Mouse (Mus musculus) myocyte (in vitro differentiated cells): ENCODE results near the gene Hs3st1. TPM values are rescaled to one million over a fixed set of nuclear protein-coding genes. Genes with fewer than 3 reads are reported as not detected.

Experiments
- H3K27me3 ChIP-seq: one replicate; pipeline ENCODE4 v1.6.1; 2011; ENCODE audit not compliant: control insufficient read depth, insufficient read depth, insufficient read length
- H3K36me3 ChIP-seq: one replicate; pipeline ENCODE4 v1.6.1; 2011; ENCODE audit not compliant: control insufficient read depth, insufficient read depth
- H3K4me2 ChIP-seq: one replicate; pipeline ENCODE4 v1.6.1; 2011; ENCODE audit warnings: low read depth, control low read depth
- H3K4me3 ChIP-seq: one replicate; pipeline ENCODE4 v1.5.1; 2011; ENCODE audit warnings: mild to moderate bottlenecking, control low read depth, moderate library complexity
- H3K79me2 ChIP-seq: one replicate; pipeline ENCODE4 v1.6.1; 2011; ENCODE audit not compliant: control insufficient read depth, insufficient read depth
- H3ac ChIP-seq: one replicate; pipeline ENCODE4 v1.6.1; 2011; ENCODE audit not compliant: control insufficient read depth, insufficient read length
- CEBPB ChIP-seq: IDR thresholded peaks from 2 replicates; pipeline ENCODE4 v1.6.1; 2011; ENCODE audit warnings: mild to moderate bottlenecking, moderate library complexity; ENCODE audit not compliant: poor library complexity, insufficient read depth, severe bottlenecking
- E2F4 ChIP-seq: IDR thresholded peaks from one replicate; pipeline ENCODE4 v1.6.1; 2011; ENCODE audit warnings: mild to moderate bottlenecking, control low read depth, moderate library complexity; ENCODE audit not compliant: insufficient read depth
- MAX ChIP-seq: IDR thresholded peaks from one replicate; pipeline ENCODE4 v1.6.1; 2011; ENCODE audit warnings: low read depth, mild to moderate bottlenecking, control low read depth
- MYOD1 ChIP-seq, 3 experiments: IDR thresholded peaks; one replicate each; pipeline ENCODE4 v1.6.1; 2011; ENCODE audit warnings: control low read depth in 2 of 3, low read depth in 2 of 3, mild to moderate bottlenecking in 2 of 3, moderate library complexity in 1 of 3; ENCODE audit not compliant: insufficient read length in 2 of 3, control insufficient read depth in 1 of 3
- MYOG ChIP-seq, 3 experiments: IDR thresholded peaks; one replicate each; pipeline ENCODE4 v1.6.1; 2011; ENCODE audit warnings: control low read depth in 2 of 3, low read depth in 2 of 3, mild to moderate bottlenecking in 2 of 3; ENCODE audit not compliant: insufficient read length in 2 of 3, control insufficient read depth in 1 of 3, insufficient read depth in 1 of 3
- POLR2A ChIP-seq: IDR thresholded peaks from one replicate; pipeline ENCODE4 v1.6.1; 2011; ENCODE audit warnings: low read depth, mild to moderate bottlenecking, control low read depth, moderate library complexity; ENCODE audit not compliant: insufficient read length
- POLR2AphosphoS2 ChIP-seq: IDR thresholded peaks from one replicate; pipeline ENCODE4 v1.6.1; 2011; ENCODE audit warnings: low read depth, control low read depth; ENCODE audit not compliant: insufficient read length
- REST ChIP-seq: IDR thresholded peaks from one replicate; pipeline ENCODE4 v1.6.1; 2011; ENCODE audit warnings: mild to moderate bottlenecking, control low read depth, moderate library complexity; ENCODE audit not compliant: insufficient read depth, insufficient read length
- SRF ChIP-seq: IDR thresholded peaks from one replicate; pipeline ENCODE4 v1.6.1; 2011; ENCODE audit warnings: low read depth; ENCODE audit not compliant: control insufficient read depth, insufficient read length
- TCF12 ChIP-seq: IDR thresholded peaks from one replicate; pipeline ENCODE4 v1.6.1; 2011; ENCODE audit warnings: mild to moderate bottlenecking, control low read depth; ENCODE audit not compliant: poor library complexity, insufficient read depth, severe bottlenecking
- TCF3 ChIP-seq: IDR thresholded peaks from one replicate; pipeline ENCODE4 v1.6.1; 2011; ENCODE audit warnings: low read depth, control low read depth; ENCODE audit not compliant: insufficient read length
- USF1 ChIP-seq: IDR thresholded peaks from one replicate; pipeline ENCODE4 v1.6.1; 2011; ENCODE audit warnings: low read depth, mild to moderate bottlenecking, control low read depth, moderate library complexity
- polyA plus RNA-seq: library from polyadenylated mRNA; unstranded; fragments of >200 nt; fragmentation: generic; extraction: Trizol; gene quantifications from one replicate; pipeline ENCODE4 v1.2.1, GENCODE M21; 2012; ENCODE audit warnings: missing spikeins

Hs3st1 gene
- polyA plus RNA-seq, 1 experiment = 1.9 TPM

DNA sequence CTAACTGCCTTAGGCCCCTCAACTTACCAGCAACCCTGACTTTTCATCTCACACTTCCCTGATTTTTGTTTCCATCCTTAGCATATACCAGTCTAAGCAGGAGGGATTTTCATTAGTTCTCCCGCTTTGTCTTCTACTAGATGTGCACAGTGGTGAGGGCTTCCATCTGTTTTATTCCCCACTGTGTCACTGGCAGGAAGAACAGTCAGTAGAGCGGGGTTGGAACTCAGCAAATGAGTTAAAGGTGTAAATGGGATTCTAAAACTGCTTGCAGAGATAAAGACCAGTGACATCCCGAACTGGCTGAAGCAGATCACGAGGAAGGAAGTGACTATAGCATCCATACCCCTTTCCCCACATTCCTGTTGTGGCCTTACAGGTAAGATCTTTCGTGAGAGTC, 116.3 kb downstream of the Hs3st1 start:
- H3K79me2 ChIP-seq = no peaks in the 10 kb centered on the region
- H3K27me3 ChIP-seq = peaks cover 11% of the 10 kb centered on the region
- H3K4me3 ChIP-seq = no peak overlapping the region
- TF ChIP-seq TCF3 (no peak), E2F4 (no peak), MYOD1 (IDR thresholded peaks at IDR 0.05; ENCODE audit: control insufficient read depth in 1 of 3, insufficient read length in 2 of 3, low read depth in 2 of 3) (no peak), MAX (no peak), POLR2AphosphoS2 (no peak), SRF (no peak), USF1 (no peak), POLR2A (no peak), TCF12 (no peak), REST (no peak), CEBPB (no peak), MYOG (IDR thresholded peaks at IDR 0.05; ENCODE audit: control insufficient read depth in 1 of 3, insufficient read depth in 1 of 3, insufficient read length in 2 of 3, low read depth in 2 of 3) (no peak)
- no peak overlapping the region for H3ac ChIP-seq
- H3K4me2 ChIP-seq = no peak overlapping the region
- H3K36me3 ChIP-seq = no peaks in the 10 kb centered on the region

- no peak overlapping the region for H3K4me3 ChIP-seq
- H3K27me3 ChIP-seq = peaks cover under 1% of the 10 kb centered on the region
- no peak overlapping the region for H3ac ChIP-seq
- no peaks in the 10 kb centered on the region for H3K79me2 ChIP-seq
- no peak for TF ChIP-seq USF1
- TF ChIP-seq E2F4 = no peak
- no peak for TF ChIP-seq POLR2A
- TF ChIP-seq TCF3 = no peak
- no peak overlapping the region for H3K4me2 ChIP-seq
- no peaks in the 10 kb centered on the region for H3K36me3 ChIP-seq
Measured at GRCm38 (mm10) chr5:39637874-39638273, 117.4 kb downstream of the Hs3st1 start.

GRCm38 (mm10) chr5:39636090-39636489, 119.2 kb downstream of the Hs3st1 start:
- TF ChIP-seq TCF12 (no peak), SRF (no peak), MYOG (IDR thresholded peaks at IDR 0.05; ENCODE audit: control insufficient read depth in 1 of 3, insufficient read depth in 1 of 3, insufficient read length in 2 of 3, low read depth in 2 of 3) (no peak), POLR2A (no peak), E2F4 (no peak), TCF3 (no peak), MAX (no peak), POLR2AphosphoS2 (no peak), USF1 (no peak), CEBPB (no peak), MYOD1 (IDR thresholded peaks at IDR 0.05; ENCODE audit: control insufficient read depth in 1 of 3, insufficient read length in 2 of 3, low read depth in 2 of 3) (no peak), REST (no peak)
- no peaks in the 10 kb centered on the region for H3K36me3 ChIP-seq
- H3ac ChIP-seq = no peak overlapping the region
- no peak overlapping the region for H3K4me2 ChIP-seq
- no peak overlapping the region for H3K4me3 ChIP-seq
- no peaks in the 10 kb centered on the region for H3K27me3 ChIP-seq
- H3K79me2 ChIP-seq = no peaks in the 10 kb centered on the region

GRCm38 (mm10) chr5:39634300-39635047, 120.8 kb downstream of the Hs3st1 start:
- TF ChIP-seq POLR2A (no peak), TCF3 (no peak), MAX (no peak), REST (no peak), USF1 (no peak)
- no peaks in the 10 kb centered on the region for H3K36me3 ChIP-seq
- H3K27me3 ChIP-seq = no peaks in the 10 kb centered on the region
- no peak overlapping the region for H3ac ChIP-seq
- no peak overlapping the region for H3K4me2 ChIP-seq
- no peak overlapping the region for H3K4me3 ChIP-seq
- no peaks in the 10 kb centered on the region for H3K79me2 ChIP-seq

GRCm38 (mm10) chr5:39633206-39633605, 122.1 kb downstream of the Hs3st1 start:
- Histone ChIP-seq H3K27me3 (no peaks in the 10 kb centered on the region), H3K79me2 (no peaks in the 10 kb centered on the region), H3ac (no peak overlapping the region), H3K4me2 (no peak overlapping the region), H3K4me3 (no peak overlapping the region), H3K36me3 (no peaks in the 10 kb centered on the region)
- TF ChIP-seq POLR2A (no peak), TCF3 (no peak), CEBPB (no peak), MYOD1 (IDR thresholded peaks at IDR 0.05; ENCODE audit: control insufficient read depth in 1 of 3, insufficient read length in 2 of 3, low read depth in 2 of 3) (no peak), TCF12 (no peak), MYOG (IDR thresholded peaks at IDR 0.05; ENCODE audit: control insufficient read depth in 1 of 3, insufficient read depth in 1 of 3, insufficient read length in 2 of 3, low read depth in 2 of 3) (no peak), MAX (no peak), SRF (no peak), USF1 (no peak), E2F4 (no peak), REST (no peak), POLR2AphosphoS2 (no peak)
